Mouse (Mus musculus) cortical plate, adult 2 months (tissue): ENCODE data around the gene P2ry10.

Experiments
- CTCF ChIP-seq: fragments of 200-500 bp; IDR thresholded peaks from 2 replicates; pipeline ENCODE4 v1.5.1; 2011; ENCODE audit warnings: mild to moderate bottlenecking, control low read depth, low read length; ENCODE audit not compliant: insufficient read depth; ENCODE audit errors: extremely low read depth
- POLR2A ChIP-seq: fragments of 200-500 bp; IDR thresholded peaks from 2 replicates; pipeline ENCODE4 v1.6.1; 2011; ENCODE audit warnings: mild to moderate bottlenecking, low read length, control low read depth; ENCODE audit not compliant: insufficient read depth; ENCODE audit errors: extremely low read depth

DNA sequence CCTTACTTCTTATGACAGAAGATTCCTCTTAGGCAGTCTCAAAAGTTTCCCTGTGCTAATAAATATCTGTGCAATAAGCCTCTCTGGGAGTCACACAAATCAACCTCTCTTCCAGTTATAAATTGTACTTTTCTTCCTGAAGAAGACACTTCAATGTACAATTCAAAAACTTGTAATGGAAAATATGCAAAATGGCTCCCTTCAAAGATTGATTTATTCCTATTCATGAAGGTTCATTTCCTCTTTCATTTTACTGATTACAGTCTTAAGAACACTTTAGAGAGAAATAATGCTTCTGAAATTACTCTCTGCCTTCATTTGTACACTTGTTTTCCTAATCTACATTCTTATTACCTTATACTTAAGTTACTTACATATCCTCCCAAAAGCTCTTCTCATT, 4.0 kb upstream of the P2ry10 start:
- TF ChIP-seq CTCF (no peak), POLR2A (no peak)
